Mouse (Mus musculus): Measurements from ENCODE around the gene Fam83c. TPM values are rescaled to one million over a fixed set of nuclear protein-coding genes. Genes with fewer than 3 reads are reported as not detected.

The Fam83c gene
- total and polyA plus RNA-seq, 3 experiments, result 0.03 to 0.04 TPM; not detected in 1

- Histone ChIP-seq H3K9me3 (replicated peaks; ENCODE audit: insufficient read depth, low read length) (no peaks in the 10 kb centered on the region), H3K36me3 (ENCODE audit: control insufficient read depth in 1 of 2, insufficient read depth in 2 of 2, low read length in 2 of 2) (peaks cover 4 to 17% of the 10 kb centered on the region in 2 experiments), H3K4me3 (ENCODE audit: control insufficient read depth in 1 of 2, insufficient read depth in 1 of 2, low read depth in 2 of 2, low read length in 2 of 2) (no peak overlapping the region), H3K4me1 (ENCODE audit: control insufficient read depth in 1 of 2, insufficient read depth in 2 of 2, low read length in 2 of 2) (peaks cover 0 to 2% of the 10 kb centered on the region in 2 experiments; a peak in 1 of 4 replicates), H3K79me2 (ENCODE audit: control insufficient read depth, insufficient read depth, low read length, poor library complexity) (no peaks in the 10 kb centered on the region), H3K27ac (ENCODE audit: control insufficient read depth, low read depth, low read length) (no peak overlapping the region), H3K9ac (ENCODE audit: control insufficient read depth, low read depth, low read length, poor library complexity, severe bottlenecking) (no peak overlapping the region), H3K27me3 (ENCODE audit: control insufficient read depth in 1 of 2, insufficient read depth in 2 of 2, low read length in 2 of 2) (no peaks in the 10 kb centered on the region)
- no peak for DNase-seq (ENCODE audit: low read depth, low spot score)
- no peak for TF ChIP-seq ZMIZ1 (IDR thresholded peaks at IDR 0.05; ENCODE audit: low read depth, low read length)
- no peak for TF ChIP-seq ZC3H11A (IDR thresholded peaks at IDR 0.05; ENCODE audit: low read depth, low read length)
- no peak for TF ChIP-seq E2F4 (IDR thresholded peaks at IDR 0.05; ENCODE audit: borderline replicate concordance, low read depth, low read length)
- TF ChIP-seq SIN3A (IDR thresholded peaks at IDR 0.05; ENCODE audit: low read length), result no peak
- TF ChIP-seq GATA1 (IDR thresholded peaks at IDR 0.05; ENCODE audit: low read depth, low read length), result no peak
Measured at GRCm38 (mm10) chr2:155872930-155873507, 38.4 kb upstream of the Fam83c start.

DNA sequence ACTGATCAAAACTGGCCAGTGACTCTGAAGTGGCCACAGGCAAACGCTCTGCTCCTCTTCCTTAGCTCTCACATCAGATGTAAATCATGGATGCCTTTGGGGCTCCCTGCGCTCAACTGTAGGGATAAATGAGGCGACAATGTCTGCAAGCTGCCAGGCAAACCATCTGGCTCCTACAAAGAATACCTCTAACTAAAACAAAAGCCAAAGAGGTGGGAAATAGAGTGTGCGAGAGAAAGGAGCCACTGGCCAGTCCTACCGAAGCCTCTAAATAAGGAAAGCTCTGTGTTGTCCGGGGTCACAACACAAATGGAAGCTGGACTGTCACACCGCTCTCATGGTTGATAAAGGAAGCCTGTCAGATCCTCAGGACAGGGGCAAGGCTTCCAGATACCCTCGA lies 37.8 kb upstream of the Fam83c start:
- no peak for DNase-seq (ENCODE audit: low read depth, low spot score)
- no peaks in the 10 kb centered on the region for H3K79me2 ChIP-seq (ENCODE audit: control insufficient read depth, insufficient read depth, low read length, poor library complexity)
- H3K36me3 ChIP-seq (ENCODE audit: control insufficient read depth in 1 of 2, insufficient read depth in 2 of 2, low read length in 2 of 2), result peaks cover 0 to 15% of the 10 kb centered on the region in 2 experiments; a peak in 2 of 4 replicates
- no peaks in the 10 kb centered on the region for H3K4me1 ChIP-seq (ENCODE audit: control insufficient read depth in 1 of 2, insufficient read depth in 2 of 2, low read length in 2 of 2)
- H3K9me3 ChIP-seq (replicated peaks; ENCODE audit: insufficient read depth, low read length), result no peaks in the 10 kb centered on the region
- H3K27ac ChIP-seq (ENCODE audit: control insufficient read depth, low read depth, low read length), result no peak overlapping the region
- TF ChIP-seq NELFE (IDR thresholded peaks at IDR 0.05; ENCODE audit: low read depth, low read length) (no peak), MAX (IDR thresholded peaks at IDR 0.05; ENCODE audit: low read length) (no peak), GABPA (IDR thresholded peaks at IDR 0.05; ENCODE audit: low read depth, low read length) (no peak), UBTF (IDR thresholded peaks at IDR 0.05; ENCODE audit: borderline replicate concordance, insufficient read depth, low read depth, low read length) (no peak), CHD2 (IDR thresholded peaks at IDR 0.05; ENCODE audit: low read length) (no peak), USF2 (IDR thresholded peaks at IDR 0.05; ENCODE audit: borderline replicate concordance in 1 of 2, insufficient read depth in 1 of 2, low read depth in 1 of 2, low read length in 2 of 2) (no peak), ETS1 (IDR thresholded peaks at IDR 0.05; ENCODE audit: low read depth, low read length) (no peak), TAL1 (IDR thresholded peaks at IDR 0.05; ENCODE audit: low read length) (no peak), POLR2AphosphoS2 (IDR thresholded peaks at IDR 0.05; ENCODE audit: low read length) (no peak)
- no peak overlapping the region for H3K9ac ChIP-seq (ENCODE audit: control insufficient read depth, low read depth, low read length, poor library complexity, severe bottlenecking)
- no peaks in the 10 kb centered on the region for H3K27me3 ChIP-seq (ENCODE audit: control insufficient read depth in 1 of 2, insufficient read depth in 2 of 2, low read length in 2 of 2)
- H3K4me3 ChIP-seq (ENCODE audit: control insufficient read depth in 1 of 2, insufficient read depth in 1 of 2, low read depth in 2 of 2, low read length in 2 of 2), result no peak overlapping the region

- Histone ChIP-seq H3K9ac (ENCODE audit: control insufficient read depth, low read depth, low read length, poor library complexity, severe bottlenecking) (no peak overlapping the region), H3K27me3 (ENCODE audit: control insufficient read depth in 1 of 2, insufficient read depth in 2 of 2, low read length in 2 of 2) (no peaks in the 10 kb centered on the region), H3K4me3 (ENCODE audit: control insufficient read depth in 1 of 2, insufficient read depth in 1 of 2, low read depth in 2 of 2, low read length in 2 of 2) (no peak overlapping the region), H3K36me3 (ENCODE audit: control insufficient read depth in 1 of 2, insufficient read depth in 2 of 2, low read length in 2 of 2) (peaks cover 0 to 9% of the 10 kb centered on the region in 2 experiments; a peak in 2 of 4 replicates), H3K27ac (ENCODE audit: control insufficient read depth, low read depth, low read length) (no peak overlapping the region), H3K79me2 (ENCODE audit: control insufficient read depth, insufficient read depth, low read length, poor library complexity) (no peaks in the 10 kb centered on the region), H3K9me3 (replicated peaks; ENCODE audit: insufficient read depth, low read length) (no peaks in the 10 kb centered on the region), H3K4me1 (ENCODE audit: control insufficient read depth in 1 of 2, insufficient read depth in 2 of 2, low read length in 2 of 2) (no peaks in the 10 kb centered on the region)
- no peak for DNase-seq (ENCODE audit: low read depth, low spot score)
- TF ChIP-seq MAZ (IDR thresholded peaks at IDR 0.05; ENCODE audit: low read depth, low read length) (no peak), ZMIZ1 (IDR thresholded peaks at IDR 0.05; ENCODE audit: low read depth, low read length) (no peak), SIN3A (IDR thresholded peaks at IDR 0.05; ENCODE audit: low read length) (no peak), RCOR1 (IDR thresholded peaks at IDR 0.05; ENCODE audit: low read depth, low read length) (no peak), ZKSCAN1 (IDR thresholded peaks at IDR 0.05; ENCODE audit: low read depth, low read length) (no peak), USF1 (IDR thresholded peaks at IDR 0.05; ENCODE audit: low read depth, low read length) (no peak), EP300 (IDR thresholded peaks at IDR 0.05; ENCODE audit: low read depth in 1 of 2, low read length in 2 of 2) (no peak), ZC3H11A (IDR thresholded peaks at IDR 0.05; ENCODE audit: low read depth, low read length) (no peak), MXI1 (IDR thresholded peaks at IDR 0.05; ENCODE audit: low read depth, low read length) (no peak), NRF1 (IDR thresholded peaks at IDR 0.05; ENCODE audit: insufficient read depth, low read depth, low read length, poor library complexity, severe bottlenecking) (no peak), POLR2AphosphoS2 (IDR thresholded peaks at IDR 0.05; ENCODE audit: low read length) (no peak), TAL1 (IDR thresholded peaks at IDR 0.05; ENCODE audit: low read length) (no peak), JUND (IDR thresholded peaks at IDR 0.05; ENCODE audit: low read depth, low read length) (no peak), MYB (IDR thresholded peaks at IDR 0.05; ENCODE audit: low read depth, low read length) (no peak), MYC (IDR thresholded peaks at IDR 0.05; ENCODE audit: low read depth, low read length) (no peak), MEF2A (IDR thresholded peaks at IDR 0.05; ENCODE audit: extremely low read depth, insufficient replicate concordance, low read depth, low read length, poor library complexity, severe bottlenecking) (no peak)
Measured at GRCm38 (mm10) chr2:155869772-155870171, 35.1 kb upstream of the Fam83c start.

Measured in MEL (cell line).